Mouse (Mus musculus): ENCODE data around the gene Eif1ad. TPM values are rescaled to one million over a fixed set of nuclear protein-coding genes. Genes with fewer than 3 reads are reported as not detected.
"Not testable (repeated sequence)": the region's sequence is repeated elsewhere in the genome, so short reads cannot be mapped to it uniquely, and the experiment has no call there.

Eif1ad gene
- total RNA-seq, 2 experiments from 2014 or later = 18.8 to 19.7 TPM

DNA sequence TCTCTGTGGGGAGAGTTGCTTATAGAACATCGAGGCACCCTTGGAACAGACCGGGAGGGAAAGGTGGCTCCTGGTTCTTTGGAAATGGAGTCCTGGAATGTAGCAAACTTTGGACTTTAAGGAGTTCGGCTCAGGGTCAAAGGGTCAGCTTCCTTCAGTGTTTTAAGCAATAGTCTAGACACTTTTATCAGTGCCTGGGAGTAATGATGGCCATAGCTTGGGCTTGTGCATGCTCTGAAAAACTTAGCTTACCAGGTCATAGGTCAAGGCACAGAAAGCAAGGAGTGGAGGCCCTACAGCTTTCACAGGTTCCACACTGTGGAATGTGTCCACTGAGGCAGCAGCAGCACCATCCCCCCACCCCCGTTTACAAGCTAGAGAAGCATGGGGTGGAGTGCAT lies 8.2 kb downstream of the Eif1ad start:
- DNase-seq = no peak

DNA sequence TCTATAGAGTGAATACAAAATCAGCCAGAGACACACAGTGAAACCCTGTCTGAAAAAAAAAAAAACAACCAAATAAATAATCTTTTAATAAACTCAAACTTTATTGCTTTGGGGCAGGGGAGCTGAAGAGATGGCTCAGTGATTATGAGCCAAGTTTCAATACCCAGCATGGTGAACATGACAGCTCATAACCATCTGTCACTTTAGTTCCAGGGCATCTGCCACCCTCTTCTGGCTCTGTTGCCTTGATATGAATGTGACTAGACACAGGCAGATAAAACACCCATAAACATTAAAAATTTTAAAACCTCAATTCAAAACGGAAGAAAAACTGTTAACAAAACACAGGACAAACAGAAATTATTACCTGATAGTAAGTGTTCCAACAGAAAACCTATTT lies 10.9 kb downstream of the Eif1ad start:
- DNase-seq = no peak

DNA sequence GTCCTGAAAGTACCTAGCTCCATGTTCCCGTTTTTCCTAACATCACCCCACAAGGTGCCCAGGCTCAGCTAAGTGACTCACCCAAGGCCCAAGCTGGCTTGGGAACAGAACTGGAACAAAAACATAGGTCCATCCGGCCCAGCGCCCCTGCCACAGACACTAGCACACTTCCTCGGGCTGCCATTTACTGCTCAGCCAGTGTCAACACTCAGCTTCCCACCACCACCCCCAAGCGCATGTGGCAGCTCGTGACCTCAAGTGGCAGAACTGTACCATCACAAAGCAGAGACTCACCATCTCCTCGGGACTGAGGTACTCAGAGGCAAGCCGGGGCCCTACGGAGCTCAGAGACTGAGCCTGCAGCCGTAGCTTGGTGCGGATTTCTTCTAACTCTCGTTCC lies 16.8 kb downstream of the Eif1ad start:
- no peak for DNase-seq

DNA sequence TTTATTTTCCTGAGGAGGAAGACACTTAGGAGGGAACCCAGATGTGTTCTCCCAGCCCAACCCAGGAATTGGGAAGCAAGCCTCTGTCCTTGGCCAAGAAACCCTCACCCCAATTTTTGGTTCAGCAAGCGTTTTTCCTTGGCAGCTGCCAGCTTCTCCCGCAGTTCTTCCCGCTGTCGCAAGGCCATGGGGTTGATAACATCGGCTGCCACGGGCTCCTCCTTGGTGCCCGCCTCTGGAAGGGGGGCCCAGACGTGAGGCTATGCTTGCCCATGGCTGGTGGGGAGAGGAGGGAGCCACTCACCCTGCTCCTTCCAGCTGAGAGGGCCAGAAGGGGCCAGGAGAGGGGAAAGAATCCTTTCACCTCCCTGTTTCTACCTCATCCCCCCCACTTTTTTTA lies 18.2 kb downstream of the Eif1ad start:
- DNase-seq = no peak

DNA sequence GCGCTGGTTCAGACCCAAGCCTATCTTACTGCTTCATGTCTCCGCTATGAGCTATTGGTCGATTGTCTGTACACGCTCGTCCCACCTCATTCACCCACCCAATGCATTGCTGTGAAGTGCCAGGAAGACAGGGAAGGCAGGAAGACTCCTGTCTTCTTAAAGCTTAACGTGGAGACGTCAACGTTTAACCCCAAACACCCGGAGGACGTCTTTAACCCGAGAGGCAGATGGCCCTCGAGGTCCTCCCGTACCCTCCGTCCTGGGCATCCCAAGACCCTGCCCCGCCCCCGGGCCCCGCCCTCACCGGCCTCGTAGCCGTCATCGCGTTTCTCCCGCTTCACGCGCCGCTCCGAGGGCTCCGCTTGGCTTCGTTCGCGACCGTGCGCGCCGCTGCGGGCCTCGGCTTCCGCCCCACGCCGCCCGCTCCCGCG lies 21.5 kb downstream of the Eif1ad start:
- DNase-seq = no peak

DNA sequence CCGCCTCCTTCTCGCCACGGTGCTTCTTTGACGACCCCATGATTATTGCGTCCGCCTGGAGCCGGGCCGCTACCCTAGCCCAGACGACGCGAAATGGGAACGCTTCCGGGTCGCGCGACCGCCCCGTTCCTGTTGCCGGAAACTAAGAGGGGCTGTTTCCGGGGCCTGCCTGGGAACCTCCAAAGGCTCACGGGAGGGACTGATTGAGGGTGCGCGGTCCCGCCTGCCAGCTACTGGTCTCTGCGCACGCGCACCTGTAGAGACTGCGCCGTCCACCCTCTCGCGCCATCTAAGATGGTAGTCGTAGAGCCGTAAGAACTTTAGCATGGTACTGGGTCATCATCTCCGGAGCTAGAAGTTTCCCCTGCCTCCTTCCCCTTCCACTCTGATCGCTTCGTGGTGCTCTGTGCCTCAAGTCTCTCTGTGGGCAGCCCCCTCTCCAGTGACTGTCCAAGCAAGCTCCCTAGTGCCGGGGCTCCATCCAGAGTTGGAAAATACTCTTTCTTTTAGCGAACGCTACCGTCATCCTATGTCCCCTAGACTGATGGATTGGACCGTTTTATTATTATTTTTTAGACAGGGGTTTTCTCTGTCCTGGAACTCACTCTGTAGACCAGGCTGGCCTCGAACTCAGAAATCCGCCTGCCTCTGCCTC lies 22.2 kb downstream of the Eif1ad start, which contains the start of gene Sart1:
Gene Sart1 (minus strand): TSS at position 116 of the 655 bp plus-strand sequence.
- peak; percentile 94 to 98 for DNase-seq

DNA sequence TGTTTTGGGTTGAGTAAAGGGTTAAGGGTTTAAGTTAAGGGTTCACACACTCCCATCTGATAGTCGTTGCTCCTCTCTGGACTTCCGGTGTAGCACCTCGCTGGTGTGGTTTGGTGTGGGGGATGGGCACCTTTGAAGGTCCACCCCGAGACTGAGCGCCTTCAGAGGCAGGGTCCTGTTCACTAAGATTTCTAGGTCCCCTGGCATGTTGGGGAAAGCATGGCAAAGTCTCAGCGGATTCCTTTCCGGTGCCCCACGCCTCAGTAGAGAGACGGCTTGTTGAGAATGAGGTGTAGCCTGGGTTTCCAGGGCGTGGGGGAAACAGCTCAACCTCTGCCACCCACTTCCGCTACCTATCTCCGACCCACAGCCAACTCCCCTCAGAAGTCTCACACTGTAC lies 23.1 kb downstream of the Eif1ad start:
- DNase-seq = peak; percentile 45 to 52

DNA sequence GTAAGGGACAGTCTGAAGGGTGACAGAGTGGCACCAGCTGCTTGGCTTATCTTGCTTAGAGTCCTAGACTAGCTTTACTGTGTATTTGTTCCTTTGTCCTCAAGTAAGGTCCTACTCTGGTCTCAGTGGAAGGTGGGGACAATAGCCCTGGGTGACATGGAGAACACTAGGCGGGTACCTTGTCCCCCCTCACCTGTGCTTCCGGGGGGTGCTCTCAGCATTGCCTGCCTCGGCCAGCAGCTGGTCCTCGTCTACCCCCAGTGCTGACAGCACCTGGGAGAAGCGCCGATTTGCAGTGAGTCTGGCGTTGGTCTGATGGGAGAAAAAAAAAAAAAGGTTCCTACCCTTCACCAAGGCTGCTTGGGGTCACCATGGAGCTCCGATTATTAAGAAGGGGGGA lies 23.9 kb downstream of the Eif1ad start:
- DNase-seq = no peak

DNA sequence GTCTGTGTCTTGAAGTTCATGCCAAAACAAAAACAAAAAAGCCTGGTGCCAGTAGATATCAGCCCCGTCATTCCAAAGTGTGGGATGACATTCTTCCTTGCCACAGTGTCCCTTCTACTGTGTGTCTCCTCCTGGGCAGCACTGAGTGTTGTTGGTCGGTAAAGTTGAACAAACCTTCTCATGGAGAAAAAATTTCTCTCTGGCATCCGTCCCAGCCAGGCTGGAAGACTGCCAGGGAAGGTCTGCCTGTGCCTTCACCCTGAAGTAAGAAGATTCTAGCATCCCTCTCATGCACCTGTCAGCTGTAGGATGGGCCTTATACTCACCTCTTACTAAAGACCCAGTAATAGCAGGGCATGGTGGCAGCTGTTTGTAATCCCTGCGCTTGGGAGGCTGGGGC lies 26.4 kb downstream of the Eif1ad start:
- DNase-seq = peak; percentile 41 to 79

DNA sequence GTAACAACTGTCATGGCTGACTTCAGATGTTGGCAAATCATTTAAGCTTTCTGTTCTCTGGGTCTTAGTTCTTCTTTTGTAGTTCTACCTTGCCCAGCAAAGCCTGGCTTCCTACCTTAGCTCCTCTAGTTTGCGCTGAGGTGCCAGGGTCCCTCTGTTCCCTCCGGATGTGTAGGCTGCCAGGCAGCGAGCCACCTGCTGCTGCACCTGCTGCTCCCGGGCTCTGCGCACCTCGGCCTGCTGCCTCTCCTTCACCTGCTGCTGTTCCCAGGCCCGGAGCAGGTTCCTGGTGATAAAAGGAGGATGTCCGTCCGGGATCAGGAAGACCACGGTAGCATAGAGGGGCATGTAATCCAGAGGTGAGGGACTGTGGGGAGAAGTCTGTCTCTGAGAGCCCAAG lies 27.6 kb downstream of the Eif1ad start:
- DNase-seq = no peak

DNA sequence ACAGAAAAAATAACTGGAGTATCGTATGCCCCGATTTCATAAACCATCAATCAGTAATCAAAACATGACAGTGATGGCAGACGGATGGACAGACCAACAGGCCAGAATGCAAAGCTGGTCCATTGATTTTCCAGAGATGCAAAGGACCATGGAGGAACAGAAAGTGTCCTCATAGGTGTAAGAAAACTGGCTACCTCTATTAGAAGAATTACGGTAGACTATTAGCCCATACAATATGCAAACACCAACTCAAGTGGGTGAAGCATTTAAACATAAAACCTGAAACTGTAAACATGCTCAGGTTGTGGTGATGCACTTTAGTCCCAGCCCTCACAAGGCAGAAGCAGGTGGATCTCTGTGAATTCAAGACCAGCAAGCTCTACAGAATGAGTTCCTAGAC lies 28.8 kb downstream of the Eif1ad start:
- DNase-seq = no peak

DNA sequence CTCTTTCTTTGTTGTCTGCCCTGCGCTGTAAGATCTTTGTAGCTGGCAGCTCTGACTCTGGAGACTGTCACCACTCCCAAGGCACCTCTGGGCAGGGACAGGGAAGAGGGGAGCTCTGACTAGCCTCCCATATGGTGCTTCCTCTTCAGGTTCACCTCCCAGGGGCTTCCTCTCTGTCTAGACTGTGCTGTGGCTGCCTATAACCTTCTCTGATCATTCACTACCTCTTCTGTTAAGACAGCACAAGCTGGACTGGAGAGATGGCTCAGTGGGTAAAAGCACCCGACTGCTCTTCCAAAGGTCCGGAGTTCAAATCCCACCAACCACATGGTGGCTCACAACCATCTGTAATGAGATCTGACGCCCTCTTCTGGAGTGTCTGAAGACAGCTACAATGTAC lies 34.5 kb downstream of the Eif1ad start:
- not testable (repeated sequence) for DNase-seq

DNA sequence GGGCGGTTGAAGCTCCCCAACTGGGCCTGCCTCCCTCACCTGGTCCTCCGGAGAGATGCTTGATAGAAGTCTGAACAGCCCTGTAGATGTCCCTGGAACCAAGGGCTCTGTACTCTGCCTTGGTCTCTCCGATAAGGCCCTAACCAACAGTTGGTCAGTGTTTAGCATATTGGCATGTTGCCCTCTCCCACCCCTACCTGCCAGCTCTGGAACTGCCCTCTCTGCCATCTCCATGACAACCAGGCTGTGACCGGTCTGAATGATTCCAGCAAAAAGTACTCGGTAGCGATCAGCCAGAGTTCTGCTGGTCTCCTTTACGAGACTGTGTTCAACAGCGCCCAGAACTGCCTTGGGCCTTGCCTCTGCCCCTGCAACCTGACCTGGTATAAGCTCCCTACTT lies 35.8 kb downstream of the Eif1ad start, which contains the start of gene Tsga10ip:
Gene Tsga10ip (minus strand): TSS at position 234 of the 400 bp plus-strand sequence.
- no peak for DNase-seq

DNA sequence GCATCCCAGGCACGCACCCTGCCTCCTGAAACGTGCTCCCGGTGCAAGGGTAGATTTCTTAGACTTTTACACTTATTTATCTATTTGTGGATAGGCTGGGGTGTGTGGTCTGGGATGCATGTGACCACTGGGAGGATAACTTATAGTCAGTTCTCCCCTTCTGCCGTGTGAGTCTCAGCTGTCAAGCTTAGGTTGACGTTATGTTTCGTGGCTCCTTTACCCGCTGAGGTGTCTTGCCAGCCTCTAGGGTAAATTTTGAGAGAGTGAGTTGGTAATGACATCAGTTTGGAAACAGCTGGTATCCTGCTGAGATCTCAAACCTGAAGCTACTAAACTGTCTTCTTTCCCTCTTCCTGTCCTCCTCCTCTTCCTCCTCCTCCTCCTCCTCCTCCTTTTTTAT lies 39.4 kb downstream of the Eif1ad start:
- no peak for DNase-seq

DNA sequence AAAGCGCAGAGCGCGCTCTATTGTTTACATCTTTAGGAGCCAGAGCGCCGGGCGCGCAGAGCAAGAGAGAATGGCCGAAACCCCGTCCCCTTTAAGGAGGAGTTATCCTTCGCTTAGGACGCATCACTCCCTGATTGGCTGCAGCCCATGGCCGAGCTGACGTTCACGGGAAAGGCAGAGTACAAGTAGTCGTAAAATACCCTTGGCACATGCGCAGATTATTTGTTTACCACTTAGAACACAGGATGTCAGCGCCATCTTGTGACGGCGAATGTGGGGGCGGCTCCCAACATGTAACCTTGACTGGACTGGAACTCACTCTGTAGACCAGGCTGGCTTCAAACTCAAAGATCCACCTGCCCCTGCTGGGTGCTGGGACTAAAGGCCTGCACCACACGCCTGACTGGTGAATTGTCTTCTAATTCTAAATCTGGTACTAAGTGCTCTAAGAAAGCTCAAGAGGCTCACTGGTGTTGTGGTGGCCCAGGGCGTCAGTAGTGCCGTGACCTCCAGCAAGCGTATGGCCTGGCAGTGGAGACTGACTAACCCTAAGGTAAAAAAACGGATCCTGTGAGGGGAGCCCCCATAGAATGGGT lies 40.1 kb downstream of the Eif1ad start:
- DNase-seq = peak; percentile 65 to 74

DNA sequence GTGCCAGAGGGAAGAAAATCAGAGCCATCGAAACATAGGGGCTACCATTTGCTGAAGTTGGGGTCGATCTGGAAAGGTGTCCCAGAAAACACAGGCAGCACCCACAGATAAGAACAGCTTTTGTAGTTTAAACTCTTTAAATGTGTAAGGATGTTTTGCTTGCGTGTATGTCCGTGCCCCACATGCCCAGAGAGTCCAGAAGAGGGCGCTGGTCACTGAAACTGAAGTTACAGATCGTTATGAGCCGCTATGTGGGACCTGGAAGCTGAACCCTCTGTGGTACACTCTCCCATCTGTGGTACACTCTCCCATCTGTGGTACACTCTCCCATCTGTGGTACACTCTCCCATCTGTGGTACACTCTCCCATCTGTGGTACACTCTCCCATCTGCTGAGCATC lies 40.6 kb downstream of the Eif1ad start:
- DNase-seq = peak; percentile 70 to 81

DNA sequence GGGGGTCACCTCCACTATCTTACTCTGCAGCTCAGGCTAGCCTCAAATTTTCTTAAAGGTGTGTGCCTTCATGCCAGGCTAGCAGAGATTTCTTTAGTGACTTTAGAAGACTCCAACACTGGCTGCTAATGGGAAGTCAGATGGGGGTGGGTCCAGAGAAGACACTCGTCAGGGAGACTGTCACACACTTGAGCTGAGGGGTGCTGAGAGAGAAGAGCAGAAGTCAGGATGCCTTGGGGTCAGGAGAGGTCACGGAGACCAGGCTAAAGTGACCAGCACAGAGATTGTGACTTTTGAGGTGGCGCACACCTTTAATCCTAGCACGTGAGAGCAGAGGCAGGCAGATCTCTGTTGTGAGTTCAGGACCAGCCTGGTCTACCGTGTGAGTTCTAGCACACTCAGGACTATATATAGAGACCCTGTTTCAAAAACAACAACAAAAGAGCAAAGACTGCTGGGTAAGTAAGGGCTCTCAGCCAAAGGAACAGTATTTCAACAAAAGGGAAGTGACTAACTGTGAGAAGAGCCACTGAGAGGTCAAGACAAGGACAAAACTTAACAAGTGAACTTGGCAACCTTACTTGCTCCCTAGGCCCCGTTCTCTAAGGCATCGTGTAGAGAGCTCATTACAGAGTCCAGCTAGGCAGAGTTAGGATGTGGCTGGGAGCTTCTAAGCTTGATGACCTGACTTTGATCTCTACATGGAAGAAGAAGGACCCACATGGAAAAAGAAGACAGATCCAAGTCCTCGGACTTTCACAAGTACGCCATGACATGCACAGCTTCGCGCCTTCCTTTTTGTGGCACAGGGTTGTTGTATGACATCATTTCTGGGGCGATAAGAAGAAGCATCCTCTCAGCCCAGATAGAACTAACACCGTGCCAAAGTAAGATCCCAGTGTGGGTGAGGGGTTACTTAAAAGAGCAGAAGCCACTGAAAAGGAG lies 41.8 kb downstream of the Eif1ad start:
- peak; percentile 84 to 86 for DNase-seq

DNA sequence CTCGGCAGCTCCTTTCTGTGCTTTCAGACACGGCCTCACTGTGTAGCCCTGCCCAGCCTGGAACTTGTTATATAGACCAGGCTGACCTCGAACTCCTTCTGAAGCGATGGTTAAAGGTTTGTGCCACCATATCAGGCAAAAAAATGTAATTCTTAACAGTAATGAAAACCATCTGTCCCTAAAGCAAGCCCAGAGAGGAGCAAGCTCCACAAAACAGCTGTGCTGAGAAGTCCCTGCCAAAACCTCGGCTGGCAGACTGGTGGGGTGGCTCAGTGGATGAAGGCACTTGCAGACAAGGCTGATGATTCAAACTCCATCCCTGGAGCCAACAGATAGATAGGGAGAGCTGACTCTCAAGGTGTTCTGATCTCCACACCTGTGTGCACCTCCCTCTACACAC lies 42.5 kb downstream of the Eif1ad start:
- DNase-seq = peak; percentile 71 to 76

DNA sequence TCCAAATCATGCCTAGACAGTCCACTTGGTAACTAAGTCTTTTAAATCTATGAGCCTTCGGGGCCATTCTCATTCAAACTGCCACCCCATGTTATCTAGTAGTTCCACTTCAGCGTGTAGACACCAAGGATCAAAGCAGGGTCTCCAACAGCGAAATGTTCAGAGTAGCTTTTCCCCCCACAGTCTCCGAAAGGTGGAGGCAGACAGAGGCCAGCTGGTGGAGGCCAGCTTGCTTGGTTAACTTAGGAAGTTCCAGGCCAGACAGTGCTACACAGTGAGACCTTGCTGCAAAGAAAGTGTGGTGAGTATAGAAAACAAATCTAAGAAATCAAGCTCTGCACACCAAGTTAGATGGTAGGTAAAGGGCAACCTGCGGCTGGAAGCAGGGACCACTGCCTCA lies 44.1 kb downstream of the Eif1ad start:
- no peak for DNase-seq

DNA sequence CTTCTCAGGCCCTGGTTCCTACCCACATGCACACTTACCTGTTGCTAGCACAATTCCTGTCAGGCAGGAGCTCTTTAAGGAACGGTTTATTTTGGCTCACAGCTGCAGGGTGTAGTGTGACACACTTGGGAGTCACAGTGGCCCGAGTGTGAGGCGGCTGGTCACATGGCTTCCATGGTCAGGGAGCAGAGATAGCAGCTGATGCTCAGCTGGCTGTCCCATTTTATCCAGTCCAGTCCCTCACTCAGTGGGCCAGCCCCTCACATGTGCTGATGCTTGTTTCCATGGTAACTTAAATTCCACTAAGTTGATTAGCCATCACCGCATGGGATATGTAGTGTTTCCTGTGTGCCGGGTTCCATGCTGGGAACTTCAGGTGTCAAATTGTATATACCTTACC lies 45.4 kb downstream of the Eif1ad start:
- DNase-seq = peak in 1 of 2 experiments; percentile 76

DNA sequence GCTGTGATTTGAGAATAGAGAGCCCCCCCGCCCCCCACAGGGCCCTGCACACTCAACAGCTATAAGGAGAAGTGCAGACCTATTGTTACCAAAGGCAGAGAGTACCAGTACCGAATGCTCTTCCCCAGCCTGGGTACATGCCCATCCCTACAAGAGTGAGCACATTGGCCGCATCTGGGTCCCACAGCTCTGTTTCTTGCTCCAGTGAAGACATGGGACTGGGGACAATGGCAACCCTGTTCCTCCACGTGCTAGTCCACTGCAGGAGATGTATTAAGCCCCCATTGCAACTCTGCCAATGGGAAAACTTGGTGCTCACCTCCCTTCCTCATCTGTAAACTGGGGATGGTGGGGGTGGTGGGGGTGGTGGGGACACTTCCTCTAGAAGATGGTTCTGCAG lies 47.3 kb downstream of the Eif1ad start:
- DNase-seq = no peak

DNA sequence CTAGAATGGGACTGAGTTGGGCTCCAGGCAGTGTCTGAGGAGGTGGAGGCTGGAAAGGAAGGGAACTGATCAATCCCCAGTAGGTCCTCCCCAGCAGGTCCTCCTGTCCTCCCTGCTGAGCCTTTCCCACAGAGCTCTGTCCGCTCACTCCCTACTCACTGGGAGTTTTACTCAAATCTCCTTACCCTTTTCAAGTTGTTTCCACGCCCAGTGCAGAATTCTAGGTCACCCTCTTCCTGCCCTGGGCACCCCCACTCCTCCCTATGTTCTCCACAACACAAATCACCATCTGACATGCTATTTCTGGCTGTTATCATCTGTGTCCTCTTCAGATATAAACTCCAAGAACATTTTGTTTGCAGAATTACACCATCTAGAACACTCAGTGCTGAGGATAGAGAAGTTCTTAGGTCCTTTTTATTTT lies 48.0 kb downstream of the Eif1ad start:
- DNase-seq = peak; percentile 82 to 92
